13 mouse cellular contexts compared by ENCODE assay signal in genomic region chr5:30717991-30718703, GRCm38 (mm10). TPM values are rescaled to one million over a fixed set of nuclear protein-coding genes. Genes with fewer than 3 reads are reported as not detected.
DNase-seq lines count a peak whose midpoint lies in the region; ATAC-seq lines count a peak whose summit lies in the region.
"Had no signal": no experiment of that assay in that cellular context is flagged by ENCODE, and none has a peak within 500 bp of the region (broad histone marks: within the 10 kb centered on the region; RNA-seq: fewer than 3 reads in every experiment).

No protein-coding gene starts in this region.

- no peaks in the 10 kb centered on the region for H3K9me3 ChIP-seq in embryonic facial prominence, embryonic 10.5 days
- no peaks in the 10 kb centered on the region for H3K9me3 ChIP-seq in hindbrain, embryonic 14.5 days (ENCODE audit: control insufficient read depth, low read length)
- H3K9me3 ChIP-seq: limb, embryonic 13.5 days had no signal

- H3K27me3 ChIP-seq in embryonic facial prominence, embryonic 10.5 days (replicated peaks; ENCODE audit: low read depth, poor library complexity, severe bottlenecking) = peaks cover 32% of the 10 kb centered on the region
- H3K27me3 ChIP-seq in hindbrain, embryonic 14.5 days (ENCODE audit: control insufficient read depth, insufficient read depth, low read length) = no peaks in the 10 kb centered on the region

- H3K4me1 ChIP-seq in embryonic facial prominence, embryonic 10.5 days = peaks cover 17% of the 10 kb centered on the region
- peaks cover 36% of the 10 kb centered on the region for H3K4me1 ChIP-seq in hindbrain, embryonic 14.5 days (replicated peaks; ENCODE audit: control insufficient read depth, insufficient read depth, low read length)

- DNase-seq in left cerebral cortex, postnatal 36 days (ENCODE audit: low spot score in 2 of 2) = peak; percentile 11 to 24
- DNase-seq in left cerebral cortex, adult 11 months (ENCODE audit: low spot score) = no peak
- DNase-seq in embryonic facial prominence, embryonic 10.5 days (ENCODE audit: low spot score) = peak; percentile 6
- no peak for DNase-seq in hindbrain, embryonic 14.5 days (ENCODE audit: low spot score)
- DNase-seq in neural tube, embryonic 10.5 days (ENCODE audit: extremely low spot score, low spot score) = peak; percentile 39
- DNase-seq in thymus, postnatal 0 days (ENCODE audit: low spot score) = no peak
- DNase-seq: adrenal gland, postnatal 10 days; B cell, adult 2 months; cerebellum, adult 18-20 months had no signal

- 65% methylated on average over 10 of the region's 10 CpGs for WGBS in embryonic facial prominence, embryonic 10.5 days
- WGBS in hindbrain, embryonic 14.5 days = 26% methylated on average over 10 of the region's 10 CpGs

- peak overlapping the region; percentile 16 for H3K4me2 ChIP-seq in hindbrain, embryonic 14.5 days (replicated peaks)
- H3K4me2 ChIP-seq: limb, embryonic 13.5 days had no signal

- intact Hi-C loops in left cerebral cortex, postnatal 36 days (cut with DNase I) = loop anchor here (10.0 kb wide), 1 partner anchor 197 kb away; the partner anchor contains the start of gene Emilin1

- H3K9ac ChIP-seq in hindbrain, embryonic 14.5 days = peak overlapping the region; percentile 3
- H3K9ac ChIP-seq: limb, embryonic 13.5 days had no signal

- peak overlapping the region; percentile 18; the same call in 1 of the 2 replicates for H3K4me3 ChIP-seq in embryonic facial prominence, embryonic 10.5 days
- H3K4me3 ChIP-seq in hindbrain, embryonic 14.5 days (replicated peaks; ENCODE audit: low read length) = no peak overlapping the region
- H3K4me3 ChIP-seq: limb, embryonic 13.5 days had no signal

- H3K36me3 ChIP-seq in embryonic facial prominence, embryonic 10.5 days (replicated peaks) = peaks cover 23% of the 10 kb centered on the region
- peaks cover 28% of the 10 kb centered on the region for H3K36me3 ChIP-seq in hindbrain, embryonic 14.5 days (replicated peaks; ENCODE audit: control insufficient read depth, insufficient read depth)
- H3K36me3 ChIP-seq: limb, embryonic 13.5 days had no signal

- peak overlapping the region; percentile 62 for H3K27ac ChIP-seq in embryonic facial prominence, embryonic 10.5 days (replicated peaks)
- H3K27ac ChIP-seq in hindbrain, embryonic 14.5 days = peak overlapping the region; percentile 68
- H3K27ac ChIP-seq: limb, embryonic 13.5 days had no signal

- ATAC-seq in hindbrain, embryonic 14.5 days (ENCODE audit: low FRiP score) = no peak
- ATAC-seq in erythroid progenitor cell, adult 5-6 weeks (replicated peaks; ENCODE audit: low FRiP score, poor library complexity, severe bottlenecking) = no peak
- no peak for ATAC-seq in erythroblast, adult 5-6 weeks (replicated peaks; ENCODE audit: low FRiP score, poor library complexity, severe bottlenecking)

RNA-seq across cellular contexts. Expression of gene Dpysl5, which starts 6.8 kb away (rescaled TPM):
- 10 to 100 TPM; 21.6 to 30.1 TPM for total RNA-seq in left cerebral cortex, postnatal 36 days (2021)
- 32.8 and 39.6 TPM in 2 replicates for polyA plus RNA-seq in embryonic facial prominence, embryonic 10.5 days (2016; fragmentation: Nextera tagmentation; extraction: Ambion mirVana)
- 202 and 220 TPM in 2 replicates for polyA plus RNA-seq in hindbrain, embryonic 14.5 days (2014; fragmentation: Nextera tagmentation; extraction: Ambion mirVana)
- total RNA-seq in erythroid progenitor cell, adult 5-6 weeks (2015; ENCODE audit: low replicate concordance) = 0.36 TPM in 1 of 2 replicates, not detected in the other
- not detected in 2 replicates for total RNA-seq in erythroid progenitor cell, adult 5-6 weeks (2017; ENCODE audit: low replicate concordance)
- polyA plus RNA-seq in thymus, postnatal 0 days (2015; fragmentation: Nextera tagmentation; extraction: Ambion mirVana) = 0.13 and 0.23 TPM in 2 replicates
- total RNA-seq in erythroblast, adult 5-6 weeks (2015; ENCODE audit: low replicate concordance) = not detected in 2 replicates
- total RNA-seq in erythroblast, adult 5-6 weeks (2017; ENCODE audit: low replicate concordance) = 0.09 TPM in 1 of 2 replicates, not detected in the other
- total RNA-seq: hematopoietic stem cell, adult 5-6 weeks had no signal

RNA-seq across cellular contexts. Expression of gene Cenpa, which starts 51.6 kb away (rescaled TPM):
- 1 to 10 TPM; 6.0 TPM for total RNA-seq in left cerebral cortex, postnatal 36 days (2021)
- 458 and 467 TPM in 2 replicates for polyA plus RNA-seq in embryonic facial prominence, embryonic 10.5 days (2016; fragmentation: Nextera tagmentation; extraction: Ambion mirVana)
- polyA plus RNA-seq in hindbrain, embryonic 14.5 days (2014; fragmentation: Nextera tagmentation; extraction: Ambion mirVana) = 41.0 and 45.0 TPM in 2 replicates
- 501 and 540 TPM in 2 replicates for total RNA-seq in erythroid progenitor cell, adult 5-6 weeks (2015; ENCODE audit: low replicate concordance)
- total RNA-seq in erythroid progenitor cell, adult 5-6 weeks (2017; ENCODE audit: low replicate concordance) = 370 and 444 TPM in 2 replicates
- polyA plus RNA-seq in thymus, postnatal 0 days (2015; fragmentation: Nextera tagmentation; extraction: Ambion mirVana) = 339 and 404 TPM in 2 replicates
- total RNA-seq in erythroblast, adult 5-6 weeks (2015; ENCODE audit: low replicate concordance) = 79.8 and 117 TPM in 2 replicates
- total RNA-seq in erythroblast, adult 5-6 weeks (2017; ENCODE audit: low replicate concordance) = 67.2 and 74.4 TPM in 2 replicates

Comparison
In these comparisons a context has a peak if more than half of its experiments do, and no peak if none do; other contexts are left out.
1. DNase-seq: peak in left cerebral cortex, postnatal 36 days (2 of 2), embryonic facial prominence, embryonic 10.5 days (single experiment) and neural tube, embryonic 10.5 days (single experiment); none in left cerebral cortex, adult 11 months (single experiment), hindbrain, embryonic 14.5 days (single experiment) and thymus, postnatal 0 days (single experiment).
2. RNA of gene Dpysl5, which starts 6.8 kb away (total RNA-seq): 21.6 to 30.1 TPM in left cerebral cortex, postnatal 36 days; 0.09 TPM in erythroblast, adult 5-6 weeks and 0.36 TPM in erythroid progenitor cell, adult 5-6 weeks; every median in the first group is over 10 times any median in the second.
3. RNA of gene Cenpa, which starts 51.6 kb away (total RNA-seq): 370 to 540 TPM in erythroid progenitor cell, adult 5-6 weeks and 67.2 to 117 TPM in erythroblast, adult 5-6 weeks; 6.0 TPM in left cerebral cortex, postnatal 36 days; every median in the first group is over 4 times any median in the second.